Mouse (Mus musculus): ENCODE measurements around the gene Pask. TPM values are rescaled to one million over a fixed set of nuclear protein-coding genes. Genes with fewer than 3 reads are reported as not detected.

The Pask gene
- 4.0 and 7.8 TPM in 2 replicates for polyA plus RNA-seq (2012)

DNA sequence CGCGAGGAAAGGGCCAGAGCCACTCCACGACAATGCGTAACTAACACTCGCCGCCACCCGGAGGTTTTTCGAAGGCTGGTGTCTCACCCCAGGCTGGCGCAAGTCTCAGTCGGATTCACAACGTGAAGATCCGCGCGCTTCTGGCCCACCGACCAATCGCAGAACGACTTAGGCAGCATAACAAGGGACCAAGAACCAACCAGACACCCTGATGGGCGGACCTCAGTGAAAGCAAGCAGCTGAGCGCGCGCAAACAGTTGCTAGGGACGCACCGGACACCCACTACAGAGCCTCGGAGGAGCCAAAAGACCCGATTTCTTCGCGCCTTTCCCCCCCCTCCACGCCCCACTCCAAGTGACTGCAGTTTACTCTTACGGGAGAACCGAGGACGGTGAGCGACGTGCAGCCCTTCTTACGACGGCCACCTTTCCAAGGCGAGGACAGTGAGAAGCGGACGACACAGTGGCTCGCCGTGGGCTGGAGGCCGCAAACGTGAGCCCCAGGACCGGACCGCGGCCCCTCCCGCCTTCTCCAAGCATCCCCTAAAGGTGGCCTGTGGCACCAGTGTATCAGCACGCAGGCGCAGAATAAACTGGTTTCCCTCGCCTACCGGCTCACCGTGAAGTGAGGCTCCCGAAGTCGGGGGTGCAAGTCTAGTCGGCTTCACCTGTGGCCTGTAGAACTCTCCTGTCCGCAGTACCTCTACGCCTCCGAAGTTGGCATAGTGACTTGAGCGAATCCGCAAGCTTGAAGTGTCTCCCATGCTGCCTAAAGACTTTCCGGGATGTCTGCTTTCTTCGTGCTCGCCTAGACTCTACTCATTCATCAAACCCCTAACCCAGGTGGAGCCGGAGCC lies at the start of gene Pask, which contains the start of gene Ppp1r7:
TSS of gene Pask (minus strand) at position 835 of the 856 bp plus-strand sequence.
TSS of gene Ppp1r7 (plus strand) at position 207 of the 856 bp plus-strand sequence.
- no peak for TF ChIP-seq GATA1 (IDR thresholded peaks at IDR 0.05; ENCODE audit: low read length)

DNA sequence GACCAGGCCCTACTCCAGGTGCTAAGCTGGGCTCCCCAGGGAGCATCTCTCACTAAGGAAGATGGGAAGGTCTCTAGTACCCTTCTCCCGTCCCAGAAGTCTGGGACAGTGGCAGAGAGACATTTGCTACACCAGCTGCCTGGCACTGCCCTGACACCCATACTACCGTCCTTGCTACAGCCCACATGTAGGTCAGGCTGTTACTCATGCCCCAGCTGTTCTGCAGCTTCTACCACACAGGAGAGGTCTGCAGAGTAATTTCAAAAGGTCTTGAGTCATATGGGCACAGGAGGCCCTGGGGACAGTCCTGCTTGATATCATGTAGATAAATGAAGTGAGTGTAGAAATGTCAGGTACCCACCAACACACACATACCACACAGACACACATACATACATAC lies 45.6 kb upstream of the Pask start:
- TF ChIP-seq GATA1 (IDR thresholded peaks at IDR 0.05; ENCODE audit: low read length): no peak

DNA sequence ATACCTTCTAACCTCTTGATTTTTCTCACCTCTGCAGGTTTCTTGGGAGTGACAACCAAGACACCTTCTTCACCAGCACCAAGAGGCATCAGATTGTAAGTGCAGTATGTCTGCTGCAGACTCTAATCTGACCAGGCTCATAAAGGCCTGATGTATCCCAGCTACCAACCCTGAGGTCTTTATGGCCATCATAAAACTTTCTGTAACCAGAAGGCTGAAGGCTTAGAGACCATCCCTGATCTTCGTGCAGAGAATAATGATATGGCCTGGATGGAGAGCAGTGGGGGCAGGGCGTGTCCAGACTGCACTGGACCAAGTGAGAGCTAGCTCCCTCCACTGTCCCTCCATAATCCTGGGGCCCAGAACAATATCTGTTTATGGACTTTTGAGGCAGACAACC lies 43.9 kb upstream of the Pask start:
- no peak for TF ChIP-seq GATA1 (IDR thresholded peaks at IDR 0.05; ENCODE audit: low read length)

DNA sequence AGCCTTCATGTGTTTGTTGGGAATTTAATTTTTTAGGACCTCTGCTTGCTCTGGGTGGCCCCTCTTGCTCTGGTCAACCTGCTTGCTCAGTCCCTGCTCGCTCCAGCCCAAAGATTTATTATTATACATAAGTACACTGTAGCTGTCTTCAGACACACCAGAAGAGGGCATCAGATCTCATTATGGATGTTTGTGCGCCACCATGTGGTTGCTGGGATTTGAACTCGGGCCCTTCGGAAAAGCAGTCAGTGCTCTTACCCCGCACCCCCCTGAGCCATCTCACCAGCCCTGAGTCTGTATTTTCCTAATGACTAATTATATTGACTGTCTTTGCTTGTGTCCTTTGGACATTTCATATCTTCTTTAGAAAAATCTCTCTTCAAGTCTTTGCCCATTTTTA lies 35.8 kb upstream of the Pask start:
- no peak for TF ChIP-seq GATA1 (IDR thresholded peaks at IDR 0.05; ENCODE audit: low read length)

DNA sequence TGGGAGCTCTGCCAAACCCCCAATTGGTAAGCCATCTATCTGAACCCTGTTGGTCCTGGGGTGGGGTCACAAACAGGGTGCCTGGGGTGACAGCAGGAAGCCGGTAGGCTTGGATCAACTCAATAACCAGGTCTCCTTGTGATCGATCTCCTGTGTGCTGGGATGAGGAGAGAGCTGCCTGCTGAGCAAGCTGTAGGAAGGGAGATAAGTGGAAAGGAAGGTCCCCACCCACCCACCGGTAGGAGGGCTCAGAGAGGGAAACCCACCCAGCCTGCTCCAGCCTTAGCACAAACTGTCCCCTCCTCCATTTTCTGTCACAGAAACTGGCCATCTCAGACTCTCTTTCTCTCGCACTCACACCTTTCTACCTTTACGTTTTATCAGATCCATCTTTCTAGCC lies 34.0 kb upstream of the Pask start:
- TF ChIP-seq GATA1 (IDR thresholded peaks at IDR 0.05; ENCODE audit: low read length): no peak

DNA sequence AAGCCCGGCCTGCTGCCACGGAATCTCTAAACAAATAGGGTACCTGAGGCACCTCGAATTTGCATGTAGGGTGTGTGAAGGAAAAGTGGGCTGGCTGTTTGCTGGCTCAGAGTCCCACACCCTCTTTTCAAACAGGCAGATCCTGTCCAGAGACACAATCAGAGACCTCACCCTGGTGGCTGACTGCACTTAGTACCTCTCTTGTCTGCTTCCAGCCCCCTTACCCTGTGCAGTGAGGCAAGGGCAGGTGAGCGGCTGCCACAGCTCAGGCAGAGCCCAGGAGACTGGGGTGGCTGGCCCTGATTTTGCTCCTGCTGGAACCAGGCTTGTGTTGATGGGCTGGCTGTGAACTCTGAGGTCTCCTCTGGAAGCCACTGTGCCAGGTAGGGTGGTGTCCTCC lies 30.4 kb upstream of the Pask start, which contains the start of gene Ano7:
TSS of gene Ano7 (plus strand) at position 266 of the 400 bp plus-strand sequence.
- TF ChIP-seq GATA1 (IDR thresholded peaks at IDR 0.05; ENCODE audit: low read length): no peak

DNA sequence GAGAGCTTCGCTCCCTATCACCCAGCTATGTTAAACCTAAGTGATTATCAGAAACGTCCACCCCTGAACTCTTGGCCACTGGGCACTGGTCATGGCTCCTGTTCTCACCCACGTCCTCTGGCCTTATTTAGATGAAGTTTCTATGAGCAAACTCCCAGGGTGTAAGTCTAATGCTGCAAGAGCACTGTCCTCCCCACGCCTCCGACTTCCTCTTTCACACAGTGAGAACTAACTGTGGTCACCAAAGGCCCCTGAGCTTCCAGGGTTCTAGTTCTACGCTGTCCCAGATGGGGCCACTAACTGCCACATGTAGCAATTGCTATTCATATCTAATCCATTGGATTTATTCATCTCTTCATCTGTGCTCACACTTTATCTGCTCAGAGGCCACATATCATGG lies 22.4 kb upstream of the Pask start:
- TF ChIP-seq GATA1 (IDR thresholded peaks at IDR 0.05; ENCODE audit: low read length): no peak

DNA sequence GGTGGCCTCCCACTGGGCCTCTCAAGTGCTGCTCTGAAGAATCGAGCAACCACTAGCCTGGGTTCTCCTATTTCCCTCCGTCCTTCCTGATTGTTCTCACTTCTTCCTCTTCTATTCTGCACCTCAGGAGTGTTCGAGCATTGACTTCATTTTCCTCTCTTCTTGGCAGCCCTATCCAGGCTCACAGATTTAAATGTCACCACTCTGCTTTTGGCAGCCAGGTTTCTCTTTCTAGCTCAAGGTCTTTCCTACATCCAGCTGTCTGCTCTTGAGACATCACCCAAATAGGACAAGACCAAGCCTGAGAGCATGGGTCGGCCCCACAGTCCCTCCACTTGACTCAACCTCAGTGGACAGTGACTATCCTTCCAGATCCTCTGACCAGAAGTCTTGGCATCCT lies 19.4 kb upstream of the Pask start:
- TF ChIP-seq GATA1 (IDR thresholded peaks at IDR 0.05; ENCODE audit: low read length): no peak

DNA sequence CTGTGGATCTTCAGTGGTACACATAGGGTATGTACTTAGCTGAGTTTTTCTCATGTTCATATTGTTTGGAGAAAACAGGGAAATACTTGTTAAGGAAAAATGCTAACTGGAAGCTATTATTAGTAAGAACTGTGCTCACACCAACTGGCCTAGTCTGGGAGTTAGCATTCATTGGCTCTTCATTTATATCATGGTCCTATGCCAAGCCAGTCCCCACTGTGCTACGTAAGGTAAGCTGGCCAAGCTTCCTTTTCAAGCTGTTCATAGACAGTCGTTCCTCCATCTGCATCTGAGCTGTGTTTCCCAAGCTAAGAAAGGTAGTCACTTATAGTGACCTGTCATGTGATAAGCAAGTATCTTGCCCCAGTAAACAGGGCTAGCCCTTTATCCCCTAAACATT lies 9.4 kb upstream of the Pask start:
- TF ChIP-seq GATA1 (IDR thresholded peaks at IDR 0.05; ENCODE audit: low read length): no peak

DNA sequence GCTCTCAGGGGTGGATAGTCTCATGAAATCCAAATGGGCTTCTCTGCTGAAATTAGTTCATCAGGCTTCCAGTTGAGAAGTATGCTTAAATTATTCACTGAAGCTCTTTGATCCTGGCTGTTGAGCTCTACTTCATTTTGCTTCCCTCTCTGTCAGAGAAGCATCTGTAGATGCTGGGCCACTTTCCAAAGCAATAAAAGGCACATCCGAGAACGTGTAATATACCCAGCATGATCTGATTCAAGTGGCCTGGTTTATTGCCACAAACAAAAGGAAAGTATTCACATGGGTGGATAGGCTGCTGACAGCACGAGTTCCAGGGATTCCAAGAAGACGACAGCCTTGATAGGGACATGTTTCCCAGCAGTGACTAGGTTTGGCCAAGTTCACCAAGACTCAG lies 6.4 kb upstream of the Pask start:
- TF ChIP-seq GATA1 (IDR thresholded peaks at IDR 0.05; ENCODE audit: low read length): no peak

DNA sequence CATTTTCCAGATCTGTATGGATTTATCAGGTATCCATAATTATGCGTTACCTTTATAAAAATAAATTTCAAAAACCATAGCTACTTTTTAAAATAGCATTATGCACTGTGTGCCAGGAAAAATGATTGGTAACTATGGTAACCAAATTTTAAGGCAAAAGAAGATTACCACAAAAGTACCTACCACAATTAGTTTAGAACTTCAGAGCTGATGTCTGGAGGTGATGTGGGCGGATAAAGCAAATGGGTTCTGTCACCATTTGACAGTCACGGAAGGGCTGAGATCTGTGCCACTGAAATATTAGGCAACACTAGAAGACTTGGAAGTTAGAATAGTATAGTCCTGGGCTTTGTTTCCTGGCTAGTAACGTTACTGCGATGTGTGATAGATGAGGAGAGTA lies 3.9 kb upstream of the Pask start:
- no peak for TF ChIP-seq GATA1 (IDR thresholded peaks at IDR 0.05; ENCODE audit: low read length)

DNA sequence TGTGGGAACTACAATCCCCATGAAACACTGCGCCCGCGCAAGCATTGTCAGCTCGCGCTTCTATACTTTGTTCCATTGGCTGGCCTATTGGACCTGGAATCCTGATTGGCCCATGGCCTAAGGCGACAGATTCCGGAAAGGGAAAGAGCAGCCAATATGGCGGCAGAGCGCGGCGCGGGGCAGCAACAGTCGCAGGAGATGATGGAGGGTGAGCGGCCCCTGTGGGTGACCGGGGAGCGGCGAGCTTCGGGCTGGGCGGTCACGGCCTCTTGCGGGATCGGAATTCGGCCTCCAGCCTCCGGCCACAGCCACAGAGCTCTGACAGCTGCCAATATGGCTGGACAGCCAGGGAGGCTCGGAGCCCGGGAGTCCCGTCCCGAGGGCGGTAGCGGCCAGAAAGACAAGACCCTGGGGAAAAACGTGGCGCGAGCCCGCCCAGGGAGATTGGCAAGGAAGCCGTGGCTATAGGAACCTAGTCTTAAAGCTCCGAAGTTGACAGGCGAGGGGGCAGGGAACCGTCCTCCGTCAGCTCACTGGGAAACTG lies 294 bp upstream of the Pask start:
- no peak for TF ChIP-seq GATA1 (IDR thresholded peaks at IDR 0.05; ENCODE audit: low read length)

DNA sequence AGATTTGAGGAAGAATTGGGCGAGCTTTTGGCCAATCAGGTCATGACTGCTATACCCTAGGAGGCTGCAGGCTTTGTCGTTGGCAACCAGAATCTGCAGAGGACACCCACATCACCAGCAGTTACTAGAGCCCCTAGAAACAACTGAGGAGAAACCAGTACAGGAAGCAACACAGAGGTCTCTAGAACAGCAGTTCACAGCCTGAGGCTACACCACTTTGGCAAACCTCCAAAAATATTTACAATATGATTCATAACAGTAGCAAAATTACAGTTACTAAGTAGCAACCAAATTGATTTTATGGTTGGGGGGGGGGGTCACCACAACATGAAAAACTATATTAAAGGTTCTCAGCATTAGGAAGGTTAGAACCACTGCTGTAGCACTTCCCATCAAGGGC lies 8.7 kb downstream of the Pask start:
- no peak for TF ChIP-seq GATA1 (IDR thresholded peaks at IDR 0.05; ENCODE audit: low read length)

DNA sequence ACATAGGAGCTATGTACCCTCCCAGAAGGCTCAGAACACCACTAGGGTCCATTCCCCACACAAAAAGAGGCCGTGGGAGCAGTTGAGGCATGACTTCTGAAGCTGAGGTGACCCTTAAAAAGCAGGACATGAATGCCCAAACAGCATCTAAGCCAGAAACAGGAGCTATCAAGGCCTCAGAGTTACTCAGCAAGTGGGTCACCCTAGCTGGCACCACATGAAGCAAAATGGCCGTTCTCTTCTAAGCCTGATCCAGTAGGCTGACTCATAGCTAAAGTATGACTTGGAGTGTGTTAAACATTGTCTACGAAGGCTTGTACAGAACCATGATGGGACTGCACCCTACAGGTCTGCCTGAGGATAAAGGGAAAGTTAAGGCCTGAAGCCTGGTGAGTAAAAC lies 16.8 kb downstream of the Pask start:
- no peak for TF ChIP-seq GATA1 (IDR thresholded peaks at IDR 0.05; ENCODE audit: low read length)

DNA sequence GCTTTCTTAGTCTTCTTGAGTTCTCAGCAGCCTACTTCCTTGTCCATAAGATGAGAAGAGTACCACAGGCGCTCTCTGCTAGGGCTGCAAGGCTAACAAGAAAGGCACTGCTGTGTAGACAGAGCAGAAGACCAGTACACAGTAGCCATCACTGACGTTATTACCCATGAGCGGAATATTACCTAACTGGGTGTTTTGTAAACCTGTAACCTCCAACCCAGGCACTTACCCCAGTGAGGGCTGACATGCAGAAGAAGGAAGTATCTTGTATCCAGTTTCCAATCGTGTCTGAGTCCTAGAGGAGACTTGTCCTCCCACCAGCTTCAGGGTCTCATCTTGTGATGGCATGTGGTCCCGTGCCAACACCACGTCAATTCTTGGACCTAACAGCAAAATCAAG lies 19.3 kb downstream of the Pask start:
- TF ChIP-seq GATA1 (IDR thresholded peaks at IDR 0.05; ENCODE audit: low read length): no peak

DNA sequence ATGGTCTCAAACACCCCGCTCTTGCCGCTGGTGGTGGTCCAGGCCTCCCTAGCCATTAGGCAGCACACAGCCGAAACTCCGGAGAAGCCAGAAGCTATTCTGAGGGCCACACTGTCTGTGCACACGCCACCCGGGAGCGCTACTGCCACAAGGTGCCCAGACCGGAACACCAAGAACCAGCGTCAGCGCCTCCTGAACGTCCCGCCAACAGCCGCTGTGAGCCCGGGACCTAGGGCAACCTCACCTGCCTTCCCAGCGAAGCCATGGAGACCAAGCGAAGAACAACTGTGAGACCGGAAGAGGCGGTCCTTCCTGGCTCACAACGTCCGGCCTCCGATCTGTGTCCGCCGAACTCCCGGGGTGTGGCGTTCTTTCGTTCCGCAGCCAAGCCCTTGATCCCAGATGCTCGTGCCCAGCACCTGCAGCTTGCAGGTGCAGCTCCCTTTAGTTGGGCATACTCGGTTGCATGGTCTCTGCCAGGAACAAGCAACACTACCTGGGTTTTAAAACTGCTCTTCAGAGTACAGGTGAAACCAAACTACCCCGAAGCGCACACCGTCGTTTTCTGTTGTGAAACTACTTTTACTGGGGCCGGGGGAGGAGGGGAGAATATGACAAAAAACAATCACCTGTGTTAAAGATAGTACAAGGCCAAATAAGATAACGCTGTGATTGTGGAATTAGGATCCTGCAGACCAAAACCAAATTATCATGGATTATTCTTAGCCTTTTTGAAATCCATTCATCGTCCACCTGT lies 37.5 kb downstream of the Pask start, which contains the start of gene Mterf4:
TSS of gene Mterf4 (minus strand) at position 335 of the 757 bp plus-strand sequence.
- no peak for TF ChIP-seq GATA1 (IDR thresholded peaks at IDR 0.05; ENCODE audit: low read length)
